Mouse (Mus musculus): ENCODE data around the gene Wdr63. TPM values are rescaled to one million over a fixed set of nuclear protein-coding genes. Genes with fewer than 3 reads are reported as not detected.

The Wdr63 gene
- polyA plus RNA-seq, 2 experiments from 2014 or later, result not detected

GRCm38 (mm10) chr3:146051277-146052007 lies 56.5 kb downstream of the Wdr63 start:
- no peak for ATAC-seq

GRCm38 (mm10) chr3:146049951-146050350 lies 58.0 kb downstream of the Wdr63 start:
- ATAC-seq, result no peak

GRCm38 (mm10) chr3:146047704-146048207 lies 60.2 kb downstream of the Wdr63 start:
- ATAC-seq, result peak; percentile 38

- no peak for ATAC-seq
These were observed 61.9 kb downstream of the Wdr63 start for GRCm38 (mm10) chr3:146046076-146046475.

GRCm38 (mm10) chr3:146044977-146045376 lies 63.0 kb downstream of the Wdr63 start:
- peak; percentile 90 for ATAC-seq

- ATAC-seq, result no peak
These were observed 66.5 kb downstream of the Wdr63 start for GRCm38 (mm10) chr3:146041382-146041781.

GRCm38 (mm10) chr3:146039132-146039903 lies 68.6 kb downstream of the Wdr63 start:
- ATAC-seq, result peak; percentile 72

GRCm38 (mm10) chr3:146037906-146038305 lies 70.0 kb downstream of the Wdr63 start:
- no peak for ATAC-seq

GRCm38 (mm10) chr3:146032976-146033375 lies 75.0 kb downstream of the Wdr63 start:
- no peak for ATAC-seq

GRCm38 (mm10) chr3:146030255-146030836 lies 77.6 kb downstream of the Wdr63 start:
- ATAC-seq, result no peak

- ATAC-seq, result no peak
These were observed 78.7 kb downstream of the Wdr63 start for GRCm38 (mm10) chr3:146029234-146029633.

GRCm38 (mm10) chr3:146028406-146028805 lies 79.5 kb downstream of the Wdr63 start:
- ATAC-seq, result no peak

GRCm38 (mm10) chr3:146027116-146027515 lies 80.8 kb downstream of the Wdr63 start:
- ATAC-seq, result no peak

GRCm38 (mm10) chr3:146025499-146025898 lies 82.4 kb downstream of the Wdr63 start:
- no peak for ATAC-seq

GRCm38 (mm10) chr3:146024746-146025145 lies 83.2 kb downstream of the Wdr63 start:
- ATAC-seq, result no peak

- no peak for ATAC-seq
These were observed 85.7 kb downstream of the Wdr63 start for GRCm38 (mm10) chr3:146022232-146022631.

GRCm38 (mm10) chr3:146017521-146017920 lies 90.4 kb downstream of the Wdr63 start:
- ATAC-seq, result no peak

GRCm38 (mm10) chr3:146016979-146017378 lies 91.0 kb downstream of the Wdr63 start:
- ATAC-seq, result no peak

GRCm38 (mm10) chr3:146014321-146014720 lies 93.6 kb downstream of the Wdr63 start:
- no peak for ATAC-seq

- no peak for ATAC-seq
These were observed 94.4 kb downstream of the Wdr63 start for GRCm38 (mm10) chr3:146013490-146013889.

- ATAC-seq, result no peak
These were observed 96.2 kb downstream of the Wdr63 start for GRCm38 (mm10) chr3:146011544-146012218.

- no peak for ATAC-seq
These were observed 97.2 kb downstream of the Wdr63 start for GRCm38 (mm10) chr3:146010751-146011150.
